Mouse (Mus musculus) lung, embryonic 14.5 days (tissue): ENCODE measurements around the gene Fam83c. TPM values are rescaled to one million over a fixed set of nuclear protein-coding genes. Genes with fewer than 3 reads are reported as not detected.

ENCODE experiments used
- ATAC-seq: fragments of 200-750 bp; cut with Nextera tagmentation; 2 replicates; pipeline ENCODE4 v1.8.0; 2017; ENCODE audit warnings: mild to moderate bottlenecking, moderate TSS enrichment, moderate library complexity; ENCODE audit not compliant: insufficient read depth
- DNase-seq: peaks from one replicate; pipeline ENCODE4 v3.0.0-alpha.2; 2015
- H3K27ac ChIP-seq: fragments of 300-500 bp; sonication (generic); 2 replicates; pipeline ENCODE4 v1.5.1; 2014; ENCODE audit warnings: low read depth, mild to moderate bottlenecking, moderate library complexity
- H3K27me3 ChIP-seq: fragments of 300-500 bp; sonication (generic); 2 replicates; pipeline ENCODE4 v1.6.1; 2014; ENCODE audit warnings: low read length, control low read depth; ENCODE audit not compliant: insufficient read depth
- H3K36me3 ChIP-seq: fragments of 300-500 bp; sonication (generic); 2 replicates; pipeline ENCODE4 v1.6.1; 2014; ENCODE audit warnings: control low read depth; ENCODE audit not compliant: insufficient read depth
- H3K4me1 ChIP-seq: fragments of 300-500 bp; sonication (generic); 2 replicates; pipeline ENCODE4 v1.6.1; 2014; ENCODE audit warnings: antibody characterized with exemption, control low read depth; ENCODE audit not compliant: insufficient read depth
- H3K4me2 ChIP-seq: fragments of 300-500 bp; sonication (generic); 2 replicates; pipeline ENCODE4 v1.6.1; 2014; ENCODE audit warnings: mild to moderate bottlenecking
- H3K4me3 ChIP-seq: fragments of 300-500 bp; sonication (generic); 2 replicates; pipeline ENCODE4 v1.5.1; 2014; ENCODE audit warnings: low read depth, low read length
- H3K9ac ChIP-seq: fragments of 300-500 bp; sonication (generic); 2 replicates; pipeline ENCODE4 v1.6.1; 2014
- H3K9me3 ChIP-seq: fragments of 300-500 bp; sonication (generic); 2 replicates; pipeline ENCODE4 v1.6.1; 2016; ENCODE audit warnings: low read depth, low read length, control low read depth
- CTCF ChIP-seq: IDR thresholded peaks from 2 replicates; pipeline ENCODE4 v1.5.1; 2016; ENCODE audit warnings: antibody characterized with exemption, low read depth
- WGBS: fragments of 180-500 bp; shearing (Covaris S2); extraction: QIAGEN DNeasy Blood & Tissue Kit; methylation state at CpG from one replicate; pipeline ENCODE4 v1.1.7; 2014; 5-methylcytosine and 5-hydroxymethylcytosine counted together
- polyA plus RNA-seq: library from polyadenylated mRNA; unstranded; fragments of >200 nt; fragmentation: Nextera tagmentation; extraction: Ambion mirVana; gene quantifications from 2 replicates; pipeline ENCODE4 v1.2.1, GENCODE M21; 2014

The Fam83c gene
- polyA plus RNA-seq, 1 experiment from 2014 or later, result 0.11 TPM

- H3K27me3 ChIP-seq, result no peaks in the 10 kb centered on the region
- no peak overlapping the region for H3K27ac ChIP-seq
- H3K36me3 ChIP-seq, result no peaks in the 10 kb centered on the region
- no peak overlapping the region for H3K4me2 ChIP-seq
- no peak for TF ChIP-seq CTCF
- DNase-seq (no peak), ATAC-seq (no peak)
- no peaks in the 10 kb centered on the region for H3K9me3 ChIP-seq
- no peak overlapping the region for H3K4me3 ChIP-seq
- WGBS, result 82% methylated on average over 4 of the region's 4 CpGs
- H3K9ac ChIP-seq, result no peak overlapping the region
- H3K4me1 ChIP-seq, result no peaks in the 10 kb centered on the region
These were observed 25.0 kb downstream of the Fam83c start for GRCm38 (mm10) chr2:155809620-155810019.

DNA sequence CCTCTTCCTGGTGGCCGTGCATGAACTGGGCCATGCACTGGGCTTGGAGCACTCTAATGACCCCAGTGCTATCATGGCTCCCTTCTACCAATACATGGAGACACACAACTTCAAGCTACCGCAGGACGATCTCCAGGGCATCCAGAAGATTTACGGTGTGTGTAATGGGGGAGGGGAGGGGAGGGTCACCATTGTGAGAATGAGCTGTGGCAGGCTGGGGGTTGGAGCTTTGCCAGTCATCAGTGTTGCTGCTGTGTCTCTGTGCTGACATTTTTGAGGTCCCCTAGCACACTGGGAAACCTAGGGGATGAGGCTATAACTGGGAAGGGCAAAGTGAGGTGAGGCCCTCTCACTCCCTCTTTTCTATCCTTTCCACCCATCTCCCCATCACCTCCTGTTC lies 27.2 kb downstream of the Fam83c start:
- TF ChIP-seq CTCF, result no peak
- no peaks in the 10 kb centered on the region for H3K27me3 ChIP-seq
- ATAC-seq, result no peak
- H3K4me1 ChIP-seq, result no peaks in the 10 kb centered on the region
- DNase-seq, result no peak
- no peaks in the 10 kb centered on the region for H3K9me3 ChIP-seq
- no peak overlapping the region for H3K4me3 ChIP-seq
- H3K27ac ChIP-seq, result no peak overlapping the region
- H3K4me2 ChIP-seq, result no peak overlapping the region
- no peak overlapping the region for H3K9ac ChIP-seq
- no peaks in the 10 kb centered on the region for H3K36me3 ChIP-seq
- 34% methylated on average over 4 of the region's 4 CpGs for WGBS

GRCm38 (mm10) chr2:155806548-155806947 lies 28.1 kb downstream of the Fam83c start:
- 61% methylated on average over 5 of the region's 5 CpGs for WGBS
- Histone ChIP-seq H3K27ac (no peak overlapping the region), H3K9ac (no peak overlapping the region), H3K4me1 (no peaks in the 10 kb centered on the region), H3K4me2 (no peak overlapping the region), H3K27me3 (no peaks in the 10 kb centered on the region), H3K4me3 (no peak overlapping the region), H3K36me3 (no peaks in the 10 kb centered on the region), H3K9me3 (no peaks in the 10 kb centered on the region)
- DNase-seq (no peak), ATAC-seq (no peak)
- no peak for TF ChIP-seq CTCF

DNA sequence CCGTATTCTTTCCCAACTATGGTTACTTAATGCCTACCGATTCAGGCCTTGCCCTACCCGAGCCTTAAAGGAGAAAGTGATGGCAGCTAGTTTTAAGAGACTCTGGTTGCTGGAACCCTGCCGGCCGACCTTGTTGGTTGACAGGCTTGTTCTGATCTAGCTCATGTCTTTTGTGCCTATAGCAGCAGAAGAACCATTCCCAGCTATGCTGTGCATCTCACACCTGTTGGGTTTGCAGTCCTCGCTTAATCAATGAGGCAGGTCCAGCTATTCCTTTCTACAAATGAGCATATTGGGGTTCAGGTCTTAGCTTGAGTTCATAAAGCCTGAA lies 28.8 kb downstream of the Fam83c start:
- Histone ChIP-seq H3K4me1 (no peaks in the 10 kb centered on the region), H3K9me3 (no peaks in the 10 kb centered on the region), H3K27ac (no peak overlapping the region), H3K4me3 (no peak overlapping the region), H3K27me3 (no peaks in the 10 kb centered on the region), H3K9ac (no peak overlapping the region), H3K4me2 (no peak overlapping the region), H3K36me3 (no peaks in the 10 kb centered on the region)
- ATAC-seq, result no peak
- no peak for DNase-seq
- no peak for TF ChIP-seq CTCF
- 69% methylated on average over 6 of the region's 6 CpGs for WGBS

DNA sequence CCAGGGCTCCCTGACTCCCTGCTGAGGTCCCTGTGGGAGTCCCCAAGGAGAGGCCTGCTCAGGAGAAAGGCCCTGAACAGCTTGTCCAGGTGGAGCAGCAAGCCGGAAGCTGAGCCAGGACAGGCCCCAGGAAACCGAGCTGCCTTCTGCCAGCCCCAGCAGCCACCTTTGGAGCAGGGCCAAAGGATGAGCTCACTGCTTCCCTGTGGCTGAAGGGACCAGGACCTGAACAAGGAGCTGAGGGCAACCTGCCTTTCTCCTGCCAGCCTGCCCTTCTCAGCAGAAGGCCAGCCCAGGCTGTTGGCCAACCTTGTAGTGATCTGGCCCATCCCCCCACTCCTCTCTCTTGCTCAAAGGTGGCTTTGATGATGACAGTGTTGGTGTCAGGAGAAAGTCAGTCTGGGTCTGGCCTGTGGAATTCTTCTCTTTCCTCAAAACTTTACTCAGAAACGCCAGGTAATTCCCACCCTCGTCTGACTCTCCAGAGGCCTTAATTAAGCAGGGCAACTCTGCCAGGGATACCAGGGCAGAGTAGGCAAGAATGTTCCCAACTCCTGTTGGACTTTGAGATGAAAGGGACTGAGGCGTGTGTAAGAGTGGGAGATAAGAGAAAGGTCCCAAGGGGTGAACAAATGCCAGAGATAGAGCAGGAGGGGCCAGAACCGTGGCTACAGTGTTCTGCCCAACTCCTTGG lies 29.3 kb downstream of the Fam83c start:
- Histone ChIP-seq H3K9ac (no peak overlapping the region), H3K4me1 (no peaks in the 10 kb centered on the region), H3K27ac (no peak overlapping the region), H3K36me3 (no peaks in the 10 kb centered on the region), H3K27me3 (no peaks in the 10 kb centered on the region), H3K4me3 (no peak overlapping the region), H3K4me2 (no peak overlapping the region), H3K9me3 (no peaks in the 10 kb centered on the region)
- WGBS, result 32% methylated on average over 6 of the region's 6 CpGs
- DNase-seq, result peak; percentile 26
- no peak for ATAC-seq
- no peak for TF ChIP-seq CTCF

- H3K36me3 ChIP-seq, result no peaks in the 10 kb centered on the region
- no peak overlapping the region for H3K9ac ChIP-seq
- no peaks in the 10 kb centered on the region for H3K4me1 ChIP-seq
- H3K27ac ChIP-seq, result no peak overlapping the region
- WGBS, result 51% methylated on average over 5 of the region's 5 CpGs
- DNase-seq (no peak), ATAC-seq (no peak)
- H3K9me3 ChIP-seq, result no peaks in the 10 kb centered on the region
- no peaks in the 10 kb centered on the region for H3K27me3 ChIP-seq
- H3K4me3 ChIP-seq, result no peak overlapping the region
- H3K4me2 ChIP-seq, result no peak overlapping the region
- TF ChIP-seq CTCF, result no peak
These were observed 30.6 kb downstream of the Fam83c start for GRCm38 (mm10) chr2:155804053-155804452.

DNA sequence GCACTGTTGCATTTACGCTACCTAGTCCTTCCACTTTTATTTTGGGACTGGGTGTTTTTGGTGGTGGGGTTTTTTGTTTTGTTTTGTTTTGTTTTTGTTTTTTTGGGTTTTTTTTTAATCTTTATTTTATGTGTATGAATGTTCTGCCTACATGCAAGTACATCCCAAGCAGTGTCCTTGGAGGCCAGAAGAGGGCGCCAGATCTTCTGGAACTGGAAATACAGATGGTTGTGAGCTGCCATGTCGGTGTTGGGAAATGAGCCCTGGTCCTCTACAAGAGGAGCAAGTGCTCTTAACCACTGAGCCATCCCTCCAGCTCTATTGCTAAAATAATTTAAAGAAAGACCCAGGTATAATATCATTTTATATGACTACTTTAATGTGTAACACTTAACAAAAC lies 31.9 kb downstream of the Fam83c start:
- TF ChIP-seq CTCF, result peak; percentile 38; the same call in 1 of the 2 replicates
- DNase-seq (peak; percentile 22), ATAC-seq (no peak)
- no peaks in the 10 kb centered on the region for H3K27me3 ChIP-seq
- H3K4me2 ChIP-seq, result no peak overlapping the region
- no peak overlapping the region for H3K9ac ChIP-seq
- no peaks in the 10 kb centered on the region for H3K9me3 ChIP-seq
- 61% methylated on average over 3 of the region's 3 CpGs for WGBS
- no peaks in the 10 kb centered on the region for H3K36me3 ChIP-seq
- H3K4me3 ChIP-seq, result no peak overlapping the region
- H3K27ac ChIP-seq, result no peak overlapping the region
- H3K4me1 ChIP-seq, result no peaks in the 10 kb centered on the region

DNA sequence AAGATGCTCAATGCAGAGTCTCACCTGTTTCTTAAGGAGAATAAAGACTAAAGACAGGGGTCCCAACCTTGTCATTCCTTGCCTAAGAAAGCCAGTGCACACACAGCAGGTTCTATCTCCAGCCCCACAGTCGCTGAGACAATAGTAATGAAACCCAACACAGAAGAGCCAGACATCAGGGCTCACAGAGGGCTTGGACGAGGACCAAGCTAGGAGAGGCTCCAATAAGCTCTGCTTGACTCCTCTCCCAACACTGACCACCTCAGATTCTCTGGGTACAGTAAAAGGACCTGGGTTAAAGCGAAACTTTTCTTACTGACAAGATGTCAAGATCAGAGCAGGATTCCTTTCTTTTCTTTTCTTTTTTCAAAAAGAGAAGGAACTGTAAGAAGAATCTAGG lies 36.0 kb downstream of the Fam83c start:
- H3K27me3 ChIP-seq, result no peaks in the 10 kb centered on the region
- no peak overlapping the region for H3K9ac ChIP-seq
- 49% methylated on average over 3 of the region's 3 CpGs for WGBS
- ATAC-seq (no peak), DNase-seq (no peak)
- H3K9me3 ChIP-seq, result no peaks in the 10 kb centered on the region
- no peaks in the 10 kb centered on the region for H3K4me1 ChIP-seq
- no peak overlapping the region for H3K4me3 ChIP-seq
- no peak overlapping the region for H3K27ac ChIP-seq
- no peak for TF ChIP-seq CTCF
- H3K36me3 ChIP-seq, result no peaks in the 10 kb centered on the region
- no peak overlapping the region for H3K4me2 ChIP-seq
